Mouse (Mus musculus) heart, adult 2 months (tissue): ENCODE results near the gene Tsnax. TPM values are rescaled to one million over a fixed set of nuclear protein-coding genes. Genes with fewer than 3 reads are reported as not detected.

Experiments used
- DNase-seq, 2 experiments: peaks; one replicate each; pipeline ENCODE4 v3.0.0; 2021
- H3K27ac ChIP-seq: fragments of 200-600 bp; 2 replicates; pipeline ENCODE4 v1.8.1; 2022
- H3K27me3 ChIP-seq: fragments of 200-500 bp; 2 replicates; pipeline ENCODE4 v1.6.1; 2012; ENCODE audit warnings: mild to moderate bottlenecking, low read length, inconsistent platforms, mixed read lengths; ENCODE audit not compliant: control insufficient read depth, insufficient read depth
- H3K36me3 ChIP-seq: fragments of 200-500 bp; 2 replicates; pipeline ENCODE4 v1.6.1; 2012; ENCODE audit warnings: low read length, inconsistent platforms; ENCODE audit not compliant: control insufficient read depth, insufficient read depth
- H3K4me1 ChIP-seq: fragments of 200-500 bp; 2 replicates; pipeline ENCODE4 v1.6.1; 2011; ENCODE audit warnings: low read length; ENCODE audit not compliant: control insufficient read depth, insufficient read depth
- H3K4me3 ChIP-seq: fragments of 200-600 bp; 2 replicates; pipeline ENCODE4 v1.8.1; 2022
- H3K79me2 ChIP-seq: fragments of 200-500 bp; replicated peaks from 2 replicates; pipeline ENCODE4 v1.6.1; 2012; ENCODE audit warnings: mild to moderate bottlenecking, inconsistent platforms, low read length, moderate library complexity, mixed read lengths; ENCODE audit not compliant: control insufficient read depth, insufficient read depth
- H3K9ac ChIP-seq: fragments of 200-500 bp; 2 replicates; pipeline ENCODE4 v1.6.1; 2012; ENCODE audit warnings: low read depth, mild to moderate bottlenecking, control low read depth, inconsistent platforms, low read length, mixed read lengths
- CTCF ChIP-seq: fragments of 200-600 bp; IDR thresholded peaks from 2 replicates; pipeline ENCODE4 v1.8.1; 2022; ENCODE audit warnings: antibody characterized with exemption, mild to moderate bottlenecking, moderate library complexity
- EP300 ChIP-seq: fragments of 200-500 bp; IDR thresholded peaks from 2 replicates; pipeline ENCODE4 v1.6.1; 2011; ENCODE audit warnings: low read depth, low read length, control low read depth; ENCODE audit not compliant: insufficient read depth
- POLR2A ChIP-seq: fragments of 200-500 bp; IDR thresholded peaks from 2 replicates; pipeline ENCODE4 v1.6.1; 2011; ENCODE audit warnings: mild to moderate bottlenecking, low read depth, low read length, control low read depth; ENCODE audit not compliant: insufficient read depth
- WGBS: fragments of 180-500 bp; shearing (Covaris S2); methylation state at CpG from one replicate; pipeline ENCODE4 v1.1.7; 2018; 5-methylcytosine and 5-hydroxymethylcytosine counted together
- intact Hi-C: fragments of 180-260 bp; cut with DNase I; formaldehyde crosslinking; loops from one replicate; pipeline ENCODE4 v1.15.1; 2025
- polyA plus RNA-seq: library from polyadenylated mRNA; depleted of rRNA; stranded (reverse); fragments of >200 nt; gene quantifications from 2 replicates; pipeline ENCODE4 v1.2.3, GENCODE M21; 2012
- total RNA-seq, 2 experiments: library from RNA; stranded (reverse); gene quantifications; 2 replicates each; pipeline ENCODE4 v1.2.3; 2021

Tsnax gene
- total and polyA plus RNA-seq, 3 experiments = 43.2 to 73.1 (median 66.3) TPM

DNA sequence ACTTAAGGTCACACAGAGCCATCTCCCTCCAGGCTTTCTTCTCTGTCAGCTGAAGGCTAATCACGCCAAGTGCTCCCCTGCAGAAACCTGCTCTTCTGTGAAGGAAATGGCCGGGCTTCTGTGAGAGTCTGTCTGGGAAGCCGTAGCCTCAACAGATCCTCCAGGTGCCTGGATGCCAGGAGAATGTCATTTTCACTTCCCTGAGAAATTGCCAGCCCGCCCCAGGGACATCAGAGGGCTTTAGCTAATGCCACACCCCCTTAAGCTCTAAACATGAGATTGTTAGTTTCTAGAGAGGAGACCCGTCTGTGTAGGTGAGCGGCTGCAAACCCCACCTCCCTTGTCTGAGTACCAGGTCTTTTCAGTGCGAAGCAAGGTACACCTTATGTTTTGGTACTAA, 56.5 kb downstream of the Tsnax start:
- no peaks in the 10 kb centered on the region for H3K36me3 ChIP-seq
- peaks cover 20% of the 10 kb centered on the region for H3K4me1 ChIP-seq
- no peak for DNase-seq
- no peak overlapping the region for H3K4me3 ChIP-seq
- no peak overlapping the region for H3K27ac ChIP-seq
- WGBS = 84% methylated on average over 7 of the region's 7 CpGs
- H3K27me3 ChIP-seq = no peaks in the 10 kb centered on the region
- H3K79me2 ChIP-seq = no peaks in the 10 kb centered on the region; the same call in 1 of the 2 replicates
- no peak for TF ChIP-seq CTCF
- no peak for TF ChIP-seq EP300
- TF ChIP-seq POLR2A = no peak
- no peak overlapping the region for H3K9ac ChIP-seq
- intact Hi-C loops = loop anchor here (1.0 to 10.0 kb wide), 4 partner anchors 14 to 803 kb away; no protein-coding TSS in a partner anchor

DNA sequence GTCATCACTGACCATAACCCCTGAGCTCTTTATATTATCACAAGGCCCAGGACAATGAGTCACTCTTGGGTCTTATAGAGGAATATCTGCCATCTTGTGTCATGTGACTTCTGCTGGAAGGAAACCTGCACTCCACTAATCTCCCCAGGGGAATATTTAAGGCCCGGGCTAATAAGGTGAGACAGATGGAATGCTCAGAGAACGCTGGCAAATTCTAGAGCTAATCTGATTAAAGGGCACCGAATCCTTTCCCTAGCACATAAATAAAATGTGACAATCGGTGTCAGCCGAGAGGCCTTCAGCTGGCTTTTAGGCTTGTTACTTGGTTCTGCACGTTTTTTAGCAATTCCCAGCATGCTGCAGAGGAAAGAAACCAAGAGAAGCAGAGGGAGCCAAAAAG, 56.9 kb downstream of the Tsnax start:
- H3K36me3 ChIP-seq = no peaks in the 10 kb centered on the region
- H3K9ac ChIP-seq = no peak overlapping the region
- no peak for DNase-seq
- no peak overlapping the region for H3K27ac ChIP-seq
- intact Hi-C loops = loop anchor here (1.0 to 10.0 kb wide), 4 partner anchors 14 to 803 kb away; no protein-coding TSS in a partner anchor
- no peak overlapping the region for H3K4me3 ChIP-seq
- no peaks in the 10 kb centered on the region; the same call in 1 of the 2 replicates for H3K79me2 ChIP-seq
- H3K4me1 ChIP-seq = peaks cover 20% of the 10 kb centered on the region
- no peaks in the 10 kb centered on the region for H3K27me3 ChIP-seq
- TF ChIP-seq EP300 = no peak
- TF ChIP-seq CTCF = no peak
- no peak for TF ChIP-seq POLR2A
- 66% methylated on average over 6 of the region's 6 CpGs for WGBS

DNA sequence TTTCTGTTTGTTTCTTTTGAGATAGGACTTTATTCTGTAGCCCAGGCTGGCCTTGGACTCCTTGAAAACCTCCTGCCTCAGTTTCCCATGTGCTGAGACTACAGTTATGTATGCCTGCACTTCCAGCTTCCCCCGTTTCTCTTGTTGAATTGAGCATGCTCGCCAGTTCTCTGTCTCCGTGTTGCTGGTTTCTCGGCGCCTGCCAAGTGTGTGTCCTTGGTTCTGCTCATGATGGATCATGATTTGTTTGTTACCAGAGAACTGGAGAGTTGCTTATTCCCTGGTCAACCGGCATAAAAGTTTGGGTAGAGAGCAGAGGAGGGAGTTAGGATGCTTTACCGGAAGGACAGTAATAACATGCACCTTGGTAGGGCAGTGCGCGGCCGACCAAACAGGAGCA, 61.3 kb downstream of the Tsnax start:
- Histone ChIP-seq H3K27me3 (no peaks in the 10 kb centered on the region), H3K9ac (no peak overlapping the region), H3K27ac (no peak overlapping the region), H3K36me3 (no peaks in the 10 kb centered on the region), H3K4me1 (peaks cover 8% of the 10 kb centered on the region), H3K79me2 (no peaks in the 10 kb centered on the region; the same call in 1 of the 2 replicates), H3K4me3 (no peak overlapping the region)
- TF ChIP-seq POLR2A = no peak
- TF ChIP-seq CTCF = no peak
- no peak for TF ChIP-seq EP300
- 92% methylated on average over 10 of the region's 10 CpGs for WGBS
- intact Hi-C loops = no loop called here
- no peak for DNase-seq

DNA sequence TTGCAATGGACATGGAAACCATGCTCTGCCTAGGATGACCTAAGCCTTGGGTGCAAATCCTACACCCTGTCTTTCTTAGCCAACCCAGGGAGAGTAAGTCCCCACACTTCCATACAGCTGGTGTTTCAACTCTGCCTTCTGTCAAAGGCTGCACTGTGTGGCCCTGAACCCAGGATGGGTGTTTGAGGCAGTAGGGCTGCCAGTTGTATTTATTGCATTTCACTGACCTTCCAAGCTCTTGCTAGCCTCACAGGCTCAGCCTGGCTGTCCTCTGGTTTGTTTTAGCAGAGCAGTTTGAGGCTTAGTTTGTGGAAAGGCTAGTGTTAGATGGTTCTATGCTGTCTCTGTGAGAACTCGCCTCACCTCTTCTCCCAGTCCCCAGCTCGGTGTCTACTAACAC, 61.8 kb downstream of the Tsnax start:
- TF ChIP-seq CTCF (no peak), POLR2A (no peak), EP300 (no peak)
- no peaks in the 10 kb centered on the region for H3K36me3 ChIP-seq
- no peak for DNase-seq
- intact Hi-C loops = no loop called here
- H3K9ac ChIP-seq = no peak overlapping the region
- no peak overlapping the region for H3K27ac ChIP-seq
- H3K27me3 ChIP-seq = no peaks in the 10 kb centered on the region
- H3K79me2 ChIP-seq = no peaks in the 10 kb centered on the region; the same call in 1 of the 2 replicates
- H3K4me1 ChIP-seq = peaks cover 8% of the 10 kb centered on the region
- no peak overlapping the region for H3K4me3 ChIP-seq
- 94% methylated on average over 2 of the region's 2 CpGs for WGBS

DNA sequence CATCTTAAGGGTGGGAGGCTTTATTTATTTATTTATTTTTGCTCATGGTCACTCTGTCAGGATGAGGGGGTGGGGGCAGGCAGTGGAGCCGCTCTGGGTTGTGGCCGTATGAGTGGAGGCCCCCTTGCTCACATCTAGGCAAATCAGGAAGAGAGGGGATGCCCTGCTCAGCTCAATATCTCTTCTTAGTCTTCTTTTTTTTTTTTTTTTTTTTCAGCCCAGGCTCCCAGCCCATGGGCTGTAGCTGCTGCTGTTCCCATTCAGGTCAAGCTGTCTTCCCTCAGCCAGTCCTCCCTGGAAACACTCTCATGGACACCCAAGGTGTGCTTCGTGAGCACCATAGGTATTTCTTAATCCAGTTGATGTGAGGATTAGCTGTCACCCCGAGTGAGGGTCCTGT, 62.6 kb downstream of the Tsnax start:
- TF ChIP-seq EP300 (no peak), CTCF (no peak)

DNA sequence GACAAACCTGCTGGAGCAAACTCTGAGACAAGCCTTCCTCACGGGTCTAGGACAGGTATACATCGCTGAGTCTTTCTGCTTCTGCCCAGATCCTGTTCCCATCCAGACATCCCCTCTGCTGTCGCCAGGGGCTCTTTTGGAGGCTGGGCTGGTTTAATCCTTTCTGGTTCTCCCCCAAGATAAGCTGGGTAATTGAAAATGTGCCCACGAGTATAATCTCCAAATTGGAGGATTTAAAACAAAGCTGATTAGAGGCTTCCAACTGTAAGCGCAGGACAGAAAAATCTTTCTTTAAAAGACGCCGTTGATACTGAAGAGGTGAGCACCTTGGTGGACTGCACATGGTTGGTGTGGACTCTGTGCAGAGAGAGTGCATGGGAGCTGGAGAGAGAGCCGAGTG, 64.5 kb downstream of the Tsnax start:
- DNase-seq = no peak
- Histone ChIP-seq H3K27ac (no peak overlapping the region), H3K36me3 (no peaks in the 10 kb centered on the region), H3K4me3 (no peak overlapping the region), H3K4me1 (peaks cover 8% of the 10 kb centered on the region), H3K27me3 (no peaks in the 10 kb centered on the region), H3K79me2 (no peaks in the 10 kb centered on the region; the same call in 1 of the 2 replicates), H3K9ac (no peak overlapping the region)
- WGBS = 84% methylated on average over 8 of the region's 8 CpGs
- intact Hi-C loops = no loop called here
- no peak for TF ChIP-seq EP300
- no peak for TF ChIP-seq POLR2A
- TF ChIP-seq CTCF = no peak

More for the DNA sequence above, 62.6 kb downstream of the Tsnax start:
- no peaks in the 10 kb centered on the region; the same call in 1 of the 2 replicates for H3K79me2 ChIP-seq
- H3K36me3 ChIP-seq = no peaks in the 10 kb centered on the region
- no peak for DNase-seq
- WGBS = 86% methylated on average over 4 of the region's 4 CpGs
- H3K4me3 ChIP-seq = no peak overlapping the region
- no peak overlapping the region for H3K9ac ChIP-seq
- H3K27ac ChIP-seq = no peak overlapping the region
- H3K4me1 ChIP-seq = peaks cover 8% of the 10 kb centered on the region
- no peaks in the 10 kb centered on the region for H3K27me3 ChIP-seq
- intact Hi-C loops = no loop called here
